Mouse (Mus musculus): ENCODE data around the gene Olfr667.
"Not testable (repeated sequence)": the region's sequence is repeated elsewhere in the genome, so short reads cannot be mapped to it uniquely, and the experiment has no call there.

Olfr667 gene

DNA sequence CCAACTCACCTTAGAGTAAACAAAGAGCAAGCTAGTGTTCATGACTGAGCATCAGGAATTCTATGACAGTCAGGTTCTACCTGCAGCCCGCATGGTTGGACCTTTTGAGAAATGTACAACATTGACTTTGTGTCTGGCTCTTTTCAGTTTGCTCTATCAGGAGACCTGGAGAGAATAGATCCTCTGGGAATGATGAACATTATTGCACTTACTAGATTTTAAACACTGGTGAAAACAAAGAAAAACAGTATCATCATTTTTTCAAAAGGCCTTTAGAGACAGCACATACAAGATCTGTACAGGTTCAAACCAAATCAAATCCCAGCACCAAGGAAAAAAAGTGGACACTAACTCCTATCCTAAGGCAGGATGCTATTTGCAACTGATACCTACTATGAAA is at the start of gene Olfr667:
Olfr667 (minus strand) TSS at position 101 of the 400 bp plus-strand sequence.
- in situ Hi-C loops (cut with MboI, MseI): no loop called here

DNA sequence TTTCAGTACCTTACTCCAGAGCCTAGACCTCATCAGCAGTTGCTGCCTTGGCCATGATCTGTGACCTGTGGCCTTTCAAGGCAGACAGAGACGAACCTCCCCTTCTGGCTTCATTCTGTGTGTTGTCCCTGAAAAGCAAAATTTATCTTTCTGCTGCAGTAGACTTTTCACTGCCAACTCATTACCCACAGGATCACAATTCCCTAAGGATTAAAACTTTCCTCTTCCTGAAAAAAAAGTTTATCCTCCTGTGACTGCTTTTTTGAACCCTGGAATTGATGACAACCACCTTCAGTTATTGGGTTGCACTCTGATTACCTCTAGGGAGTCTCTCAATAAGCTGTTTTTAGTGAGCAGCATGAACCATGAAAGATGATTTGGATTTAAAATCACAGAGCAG is 41.2 kb upstream of the Olfr667 start, which contains the start of gene Olfr670:
Olfr670 (minus strand) TSS at position 101 of the 400 bp plus-strand sequence.
- in situ Hi-C loops (cut with MboI, MseI): no loop called here

GRCm38 (mm10) chr7:104950234-104950633 is 29.0 kb upstream of the Olfr667 start:
- in situ Hi-C loops (cut with MboI, MseI): not testable (repeated sequence)

- in situ Hi-C loops (cut with MboI, MseI): no loop called here
Measured at GRCm38 (mm10) chr7:104933940-104934339, 12.7 kb upstream of the Olfr667 start, which contains the start of gene Olfr669. TSS of gene Olfr669 (plus strand) at chr7:104934240.

DNA sequence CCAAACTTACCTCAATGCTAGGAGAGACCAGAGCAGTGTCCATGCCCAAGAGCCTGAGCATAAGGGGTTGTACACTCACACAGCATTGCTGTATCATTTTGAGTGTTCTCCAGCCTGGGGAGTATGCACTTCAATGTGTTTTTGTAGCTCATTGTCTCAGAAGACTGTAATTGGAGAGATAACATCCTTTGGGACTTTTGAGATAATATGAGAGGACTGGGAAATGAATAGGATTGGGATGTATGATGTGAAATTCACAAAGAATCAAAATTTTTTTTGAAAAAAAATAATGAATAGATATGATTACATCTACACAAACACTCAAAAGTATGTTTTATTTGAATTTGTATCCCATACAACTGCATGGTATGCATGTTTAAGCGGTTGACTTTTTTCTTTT is 6.7 kb upstream of the Olfr667 start, which contains the start of gene Olfr668:
Olfr668 (minus strand) TSS at position 101 of the 400 bp plus-strand sequence.
- in situ Hi-C loops (cut with MboI, MseI): no loop called here

DNA sequence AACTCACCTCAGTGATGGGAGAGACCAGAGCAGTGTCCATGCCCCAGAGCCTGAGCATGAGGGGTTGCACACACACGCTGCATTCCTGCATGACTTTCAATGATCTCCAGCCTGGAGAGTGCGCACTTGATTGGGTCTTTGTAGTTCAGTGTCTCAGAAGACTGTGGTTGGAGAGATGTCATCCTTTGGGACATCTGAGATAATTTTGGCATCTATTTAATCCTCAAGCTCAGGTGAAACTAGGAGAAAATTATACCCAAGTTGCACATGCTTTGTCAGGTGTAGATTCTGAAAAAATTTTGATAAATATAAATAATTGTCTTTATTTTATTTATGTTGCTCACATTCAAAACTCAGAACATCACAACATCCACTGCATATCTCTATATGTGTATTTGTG is 25.4 kb downstream of the Olfr667 start, which contains the start of gene Olfr666:
Olfr666 (minus strand) TSS at position 101 of the 400 bp plus-strand sequence.
- in situ Hi-C loops (cut with MboI, MseI): no loop called here

GRCm38 (mm10) chr7:104877731-104878130 is 43.6 kb downstream of the Olfr667 start, which contains the start of gene Olfr665:
TSS of gene Olfr665 (plus strand) at chr7:104878031.
- in situ Hi-C loops (cut with MboI, MseI): no loop called here
